Comparison of ENCODE assay signal across 9 mouse cellular contexts in the genomic region with DNA sequence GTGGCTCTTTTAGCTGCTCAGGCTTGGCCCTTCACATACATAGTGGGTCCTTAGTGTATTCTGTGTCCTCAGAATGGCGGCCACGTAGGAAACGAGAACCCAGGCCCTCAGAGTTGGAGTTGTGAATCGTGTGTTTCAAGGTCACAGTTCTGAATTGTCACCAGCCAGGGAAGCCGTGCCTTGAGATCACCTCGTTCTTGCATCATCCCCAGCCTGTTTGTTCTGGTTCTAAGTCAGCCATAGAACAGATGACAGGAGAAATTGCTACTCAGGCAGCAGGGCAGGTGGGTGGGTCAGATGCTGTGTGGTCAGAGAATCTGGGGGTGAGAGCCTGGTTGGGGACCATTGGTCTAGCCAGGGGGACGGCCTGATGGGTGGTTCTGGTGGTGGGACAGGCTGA.
DNase-seq lines count a peak whose midpoint lies in the region; ATAC-seq and TF ChIP-seq lines count a peak whose summit lies in the region.
"Had no signal": no experiment of that assay in that cellular context is flagged by ENCODE, and none has a peak within 500 bp of the region (broad histone marks: within the 10 kb centered on the region; RNA-seq: fewer than 3 reads in every experiment).

No protein-coding gene starts in this region.

- peak overlapping the region; percentile 27; the same call in 1 of the 2 replicates for H3K9ac ChIP-seq in intestine, embryonic 16.5 days (ENCODE audit: low read depth, low read length)
- no peak overlapping the region for H3K9ac ChIP-seq in intestine, embryonic 15.5 days
- no peak overlapping the region for H3K9ac ChIP-seq in embryonic facial prominence, embryonic 15.5 days
- no peak overlapping the region for H3K9ac ChIP-seq in limb, embryonic 15.5 days

- H3K4me1 ChIP-seq in intestine, embryonic 16.5 days (ENCODE audit: control insufficient read depth, insufficient read depth, low read length), result peaks cover 46% of the 10 kb centered on the region
- peaks cover 65% of the 10 kb centered on the region for H3K4me1 ChIP-seq in intestine, embryonic 15.5 days (replicated peaks)
- peaks cover 91% of the 10 kb centered on the region for H3K4me1 ChIP-seq in embryonic facial prominence, embryonic 15.5 days
- peaks cover 89% of the 10 kb centered on the region for H3K4me1 ChIP-seq in limb, embryonic 15.5 days
- H3K4me1 ChIP-seq in cerebellum, adult 2 months (ENCODE audit: control insufficient read depth, insufficient read depth, low read length), result peaks cover 46% of the 10 kb centered on the region

- peak; percentile 43 for DNase-seq in ZHBTc4 (ENCODE audit: low read depth, low spot score)
- no peak for DNase-seq in cerebellum, postnatal 25 days
- no peak for DNase-seq in cerebellum, adult 2 months
- DNase-seq in left cerebral cortex, postnatal 10 days (ENCODE audit: extremely low spot score in 1 of 2, low spot score in 2 of 2), result no peak

- H3K27ac ChIP-seq in intestine, embryonic 16.5 days (ENCODE audit: low read length), result no peak overlapping the region
- H3K27ac ChIP-seq in intestine, embryonic 15.5 days, result no peak overlapping the region
- H3K27ac ChIP-seq in embryonic facial prominence, embryonic 15.5 days (replicated peaks), result peak overlapping the region; percentile 65
- peak overlapping the region; percentile 39; the same call in 1 of the 2 replicates for H3K27ac ChIP-seq in limb, embryonic 15.5 days
- no peak overlapping the region; the same call in 1 of the 2 replicates for H3K27ac ChIP-seq in cerebellum, adult 2 months (ENCODE audit: insufficient read depth, low read length)

- TF ChIP-seq POLR2A in cerebellum, adult 2 months (IDR thresholded peaks at IDR 0.05; ENCODE audit: borderline replicate concordance, insufficient read depth, low read length), result no peak

- H3K27me3 ChIP-seq in intestine, embryonic 16.5 days (replicated peaks; ENCODE audit: control insufficient read depth, insufficient read depth, low read length), result no peaks in the 10 kb centered on the region
- no peaks in the 10 kb centered on the region for H3K27me3 ChIP-seq in intestine, embryonic 15.5 days (replicated peaks)
- H3K27me3 ChIP-seq in embryonic facial prominence, embryonic 15.5 days, result no peaks in the 10 kb centered on the region
- H3K27me3 ChIP-seq in limb, embryonic 15.5 days, result no peaks in the 10 kb centered on the region
- no peaks in the 10 kb centered on the region for H3K27me3 ChIP-seq in cerebellum, adult 2 months (ENCODE audit: control insufficient read depth, insufficient read depth, low read length)

- ATAC-seq in intestine, embryonic 16.5 days, result no peak
- ATAC-seq in intestine, embryonic 15.5 days, result no peak
- ATAC-seq in embryonic facial prominence, embryonic 15.5 days (ENCODE audit: insufficient number of reproducible peaks, low FRiP score, low TSS enrichment, low read depth), result no peak
- ATAC-seq in limb, embryonic 15.5 days (ENCODE audit: insufficient number of reproducible peaks, low FRiP score, low TSS enrichment, low read depth), result no peak

- no peaks in the 10 kb centered on the region for H3K36me3 ChIP-seq in intestine, embryonic 16.5 days (ENCODE audit: control insufficient read depth, insufficient read depth, low read length)
- H3K36me3 ChIP-seq in intestine, embryonic 15.5 days, result no peaks in the 10 kb centered on the region
- no peaks in the 10 kb centered on the region for H3K36me3 ChIP-seq in embryonic facial prominence, embryonic 15.5 days
- H3K36me3 ChIP-seq in limb, embryonic 15.5 days, result no peaks in the 10 kb centered on the region
- H3K36me3 ChIP-seq: G1E had no signal

- TF ChIP-seq CTCF in cerebellum, adult 2 months (IDR thresholded peaks at IDR 0.05; ENCODE audit: borderline replicate concordance, insufficient read depth, low read depth, low read length), result no peak

- intact Hi-C loops in left cerebral cortex, postnatal 10 days (cut with DNase I), result loop anchor here (5.0 to 10.0 kb wide), 3 partner anchors 104 to 308 kb away; no protein-coding TSS in a partner anchor

- H3K4me2 ChIP-seq in intestine, embryonic 16.5 days (ENCODE audit: low read depth, low read length), result no peak overlapping the region
- no peak overlapping the region for H3K4me2 ChIP-seq in intestine, embryonic 15.5 days (replicated peaks)
- no peak overlapping the region for H3K4me2 ChIP-seq in embryonic facial prominence, embryonic 15.5 days (replicated peaks)
- no peak overlapping the region for H3K4me2 ChIP-seq in limb, embryonic 15.5 days

- H3K9me3 ChIP-seq in intestine, embryonic 16.5 days (ENCODE audit: control insufficient read depth, low read length), result no peaks in the 10 kb centered on the region
- H3K9me3 ChIP-seq in intestine, embryonic 15.5 days, result no peaks in the 10 kb centered on the region
- no peaks in the 10 kb centered on the region for H3K9me3 ChIP-seq in embryonic facial prominence, embryonic 15.5 days (replicated peaks)
- H3K9me3 ChIP-seq in limb, embryonic 15.5 days, result no peaks in the 10 kb centered on the region
- H3K9me3 ChIP-seq: G1E had no signal

- no peak overlapping the region for H3K4me3 ChIP-seq in intestine, embryonic 16.5 days (ENCODE audit: low read length)
- H3K4me3 ChIP-seq in intestine, embryonic 15.5 days (replicated peaks), result no peak overlapping the region
- no peak overlapping the region for H3K4me3 ChIP-seq in embryonic facial prominence, embryonic 15.5 days (replicated peaks)
- no peak overlapping the region for H3K4me3 ChIP-seq in limb, embryonic 15.5 days
- H3K4me3 ChIP-seq in cerebellum, adult 2 months (replicated peaks; ENCODE audit: insufficient read depth, low read depth, low read length), result no peak overlapping the region

- 83% methylated on average over 7 of the region's 7 CpGs for WGBS in intestine, embryonic 16.5 days
- 83% methylated on average over 7 of the region's 7 CpGs for WGBS in intestine, embryonic 15.5 days
- 74% methylated on average over 7 of the region's 7 CpGs for WGBS in embryonic facial prominence, embryonic 15.5 days
- WGBS in limb, embryonic 15.5 days, result 85% methylated on average over 7 of the region's 7 CpGs
- 71% methylated on average over 7 of the region's 7 CpGs for WGBS in cerebellum, adult 2 months

Comparison
In these comparisons a context has a peak if more than half of its experiments do, and no peak if none do; other contexts are left out.
1. H3K27ac ChIP-seq: peak in embryonic facial prominence, embryonic 15.5 days (single experiment) and limb, embryonic 15.5 days (single experiment); none in intestine, embryonic 16.5 days (single experiment), intestine, embryonic 15.5 days (single experiment) and cerebellum, adult 2 months (single experiment).